Mouse (Mus musculus) gonadal fat pad, adult 2 months (tissue): ENCODE data around the gene Narfl. TPM values are rescaled to one million over a fixed set of nuclear protein-coding genes. Genes with fewer than 3 reads are reported as not detected.

ENCODE experiments used
- DNase-seq: peaks from one replicate; pipeline ENCODE4 v3.0.0-alpha.2; 2012; ENCODE audit warnings: low read depth
- polyA plus RNA-seq: library from polyadenylated mRNA; depleted of rRNA; stranded (reverse); fragments of >200 nt; gene quantifications from 2 replicates; pipeline ENCODE4 v1.2.3, GENCODE M21; 2012

Gene Narfl
- polyA plus RNA-seq, 1 experiment, result 23.9 TPM

GRCm38 (mm10) chr17:25762591-25762990, 11.0 kb upstream of the Narfl start:
- no peak for DNase-seq

GRCm38 (mm10) chr17:25765886-25766285, 7.7 kb upstream of the Narfl start:
- DNase-seq, result no peak

- DNase-seq, result no peak
Observed at GRCm38 (mm10) chr17:25769331-25769730, 4.2 kb upstream of the Narfl start.

- DNase-seq, result no peak
Observed at GRCm38 (mm10) chr17:25775318-25776062, 1.9 kb downstream of the Narfl start.

- no peak for DNase-seq
Observed at GRCm38 (mm10) chr17:25777948-25778347, 4.4 kb downstream of the Narfl start.

- no peak for DNase-seq
Observed at GRCm38 (mm10) chr17:25781339-25781738, 7.8 kb downstream of the Narfl start.

- DNase-seq, result no peak
Observed at GRCm38 (mm10) chr17:25783086-25783485, 9.5 kb downstream of the Narfl start.

GRCm38 (mm10) chr17:25783861-25784574, 10.4 kb downstream of the Narfl start:
- no peak for DNase-seq

- DNase-seq, result no peak
Observed at GRCm38 (mm10) chr17:25785281-25785745, 11.7 kb downstream of the Narfl start, which contains the start of gene Haghl. Gene Haghl (minus strand): TSS chr17:25785673.

- no peak for DNase-seq
Observed at GRCm38 (mm10) chr17:25786280-25786679, 12.7 kb downstream of the Narfl start, which contains the start of gene Ccdc78. Gene Ccdc78 (plus strand): TSS chr17:25786580.

GRCm38 (mm10) chr17:25786781-25787504, 13.4 kb downstream of the Narfl start:
- no peak for DNase-seq

- DNase-seq, result no peak
Observed at GRCm38 (mm10) chr17:25791320-25791842, 17.8 kb downstream of the Narfl start.

- DNase-seq, result no peak
Observed at GRCm38 (mm10) chr17:25791843-25792527, 18.4 kb downstream of the Narfl start.

GRCm38 (mm10) chr17:25792615-25793014, 19.0 kb downstream of the Narfl start, which contains the start of gene Fam173a:
Gene Fam173a (minus strand): TSS chr17:25792901.
- no peak for DNase-seq

- DNase-seq, result no peak
Observed at GRCm38 (mm10) chr17:25794197-25794596, 20.6 kb downstream of the Narfl start.

GRCm38 (mm10) chr17:25794998-25795397, 21.4 kb downstream of the Narfl start:
- no peak for DNase-seq

- no peak for DNase-seq
Observed at GRCm38 (mm10) chr17:25795609-25796092, 22.1 kb downstream of the Narfl start, which contains the start of gene AC134908.4. Gene AC134908.4 (minus strand): TSS chr17:25795659.

- no peak for DNase-seq
Observed at GRCm38 (mm10) chr17:25796211-25796771, 22.7 kb downstream of the Narfl start.

GRCm38 (mm10) chr17:25796951-25797369, 23.4 kb downstream of the Narfl start, which contains the start of gene Metrn:
Gene Metrn (minus strand): TSS chr17:25797136.
- DNase-seq, result no peak

GRCm38 (mm10) chr17:25801029-25801428, 27.5 kb downstream of the Narfl start:
- no peak for DNase-seq
